Mouse (Mus musculus) kidney, postnatal 0 days (tissue): Measurements from ENCODE around the gene Gnas. TPM values are rescaled to one million over a fixed set of nuclear protein-coding genes. Genes with fewer than 3 reads are reported as not detected.

Source experiments
- ATAC-seq: fragments of 200-750 bp; cut with Nextera tagmentation; replicated peaks from 2 replicates; pipeline ENCODE4 v1.8.0; 2017; ENCODE audit warnings: low read depth, moderate number of reproducible peaks, moderate TSS enrichment, moderate library complexity; ENCODE audit not compliant: low FRiP score
- DNase-seq: peaks from one replicate; pipeline ENCODE4 v3.0.0-alpha.2; 2016; ENCODE audit warnings: low spot score
- H3K27ac ChIP-seq: fragments of 300-500 bp; sonication (generic); 2 replicates; pipeline ENCODE4 v1.5.1; 2014; ENCODE audit warnings: mild to moderate bottlenecking
- H3K27me3 ChIP-seq: fragments of 300-500 bp; sonication (generic); 2 replicates; pipeline ENCODE4 v1.6.1; 2014; ENCODE audit warnings: low read length, mixed read lengths; ENCODE audit not compliant: insufficient read depth
- H3K36me3 ChIP-seq: fragments of 300-500 bp; sonication (generic); 2 replicates; pipeline ENCODE4 v1.6.1; 2014; ENCODE audit warnings: low read length, mixed read lengths; ENCODE audit not compliant: insufficient read depth
- H3K4me1 ChIP-seq: fragments of 300-500 bp; sonication (generic); replicated peaks from 2 replicates; pipeline ENCODE4 v1.6.1; 2014; ENCODE audit warnings: antibody characterized with exemption, low read length, mixed read lengths; ENCODE audit not compliant: insufficient read depth
- H3K4me2 ChIP-seq: fragments of 300-500 bp; sonication (generic); 2 replicates; pipeline ENCODE4 v1.6.1; 2014; ENCODE audit warnings: mild to moderate bottlenecking, low read length, moderate library complexity, mixed read lengths
- H3K4me3 ChIP-seq: fragments of 300-500 bp; sonication (generic); replicated peaks from 2 replicates; pipeline ENCODE4 v1.5.1; 2014; ENCODE audit warnings: low read depth, low read length
- H3K9ac ChIP-seq: fragments of 300-500 bp; sonication (generic); 2 replicates; pipeline ENCODE4 v1.6.1; 2014; ENCODE audit warnings: low read depth, low read length
- H3K9me3 ChIP-seq: fragments of 300-500 bp; sonication (generic); replicated peaks from 2 replicates; pipeline ENCODE4 v1.6.1; 2016; ENCODE audit warnings: low read length, inconsistent platforms, mixed read lengths
- CTCF ChIP-seq: IDR thresholded peaks from 2 replicates; pipeline ENCODE4 v1.5.1; 2016; ENCODE audit warnings: antibody characterized with exemption, low read depth, mild to moderate bottlenecking, moderate library complexity
- WGBS: fragments of 180-500 bp; shearing (Covaris S2); extraction: QIAGEN DNeasy Blood & Tissue Kit; methylation state at CpG from one replicate; pipeline ENCODE4 v1.1.7; 2014; 5-methylcytosine and 5-hydroxymethylcytosine counted together
- polyA plus RNA-seq: library from polyadenylated mRNA; unstranded; fragments of >200 nt; fragmentation: Nextera tagmentation; extraction: Ambion mirVana; gene quantifications from 2 replicates; pipeline ENCODE4 v1.2.1, GENCODE M21; 2015

Gene Gnas
- polyA plus RNA-seq, 1 experiment from 2014 or later = 1,363 TPM

DNA sequence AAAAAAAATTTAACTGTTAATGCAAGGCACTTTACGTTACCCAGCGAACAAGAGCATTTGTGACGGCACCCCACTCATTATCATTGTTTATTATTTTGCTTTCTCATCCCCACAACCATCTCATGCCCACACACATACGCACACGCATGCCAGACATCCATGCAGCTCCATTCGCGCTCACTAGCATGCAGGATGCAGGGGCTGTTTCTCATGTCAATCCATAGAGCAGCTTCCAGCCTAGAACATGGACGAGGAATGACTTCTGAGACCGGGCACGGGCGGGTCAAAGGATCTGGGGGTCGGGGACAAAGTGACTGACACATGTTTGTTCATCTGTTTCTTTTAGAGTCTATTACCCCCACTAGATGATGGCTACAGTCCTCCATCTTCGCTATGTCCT is 53.2 kb downstream of the Gnas start:
- Histone ChIP-seq H3K9me3 (no peaks in the 10 kb centered on the region), H3K4me3 (no peak overlapping the region), H3K27ac (no peak overlapping the region), H3K4me1 (peaks cover 56% of the 10 kb centered on the region), H3K9ac (no peak overlapping the region), H3K4me2 (no peak overlapping the region), H3K36me3 (no peaks in the 10 kb centered on the region), H3K27me3 (no peaks in the 10 kb centered on the region)
- DNase-seq = no peak
- 83% methylated on average over 13 of the region's 13 CpGs for WGBS
- no peak for ATAC-seq
- TF ChIP-seq CTCF = no peak

GRCm38 (mm10) chr2:174339701-174340100 is 55.6 kb downstream of the Gnas start:
- no peak overlapping the region for H3K9ac ChIP-seq
- no peak overlapping the region for H3K4me3 ChIP-seq
- H3K9me3 ChIP-seq = no peaks in the 10 kb centered on the region
- ATAC-seq (0 out of 2 replicates have a peak, but pooled peaks have one; percentile 23), DNase-seq (no peak)
- no peak for TF ChIP-seq CTCF
- H3K4me2 ChIP-seq = no peak overlapping the region
- WGBS = 91% methylated on average over 1 of the region's 1 CpGs
- 0 out of 2 replicates have a peak, but pooled peaks cover 9% of the 10 kb centered on the region for H3K36me3 ChIP-seq
- H3K27me3 ChIP-seq = no peaks in the 10 kb centered on the region
- H3K27ac ChIP-seq = no peak overlapping the region
- H3K4me1 ChIP-seq = peaks cover 54% of the 10 kb centered on the region

GRCm38 (mm10) chr2:174340229-174340892 is 56.2 kb downstream of the Gnas start:
- Histone ChIP-seq H3K4me1 (peaks cover 47% of the 10 kb centered on the region), H3K27ac (peak overlapping the region; percentile 33), H3K27me3 (no peaks in the 10 kb centered on the region), H3K36me3 (peaks cover 16% of the 10 kb centered on the region), H3K4me2 (no peak overlapping the region), H3K4me3 (no peak overlapping the region), H3K9ac (no peak overlapping the region), H3K9me3 (no peaks in the 10 kb centered on the region)
- no peak for TF ChIP-seq CTCF
- 74% methylated on average over 3 of the region's 3 CpGs for WGBS
- DNase-seq = no peak
- ATAC-seq = no peak

GRCm38 (mm10) chr2:174340893-174341580 is 56.9 kb downstream of the Gnas start:
- H3K4me2 ChIP-seq = no peak overlapping the region
- peaks cover 22% of the 10 kb centered on the region for H3K36me3 ChIP-seq
- 60% methylated on average over 4 of the region's 4 CpGs for WGBS
- H3K4me1 ChIP-seq = peaks cover 41% of the 10 kb centered on the region
- TF ChIP-seq CTCF = no peak
- no peak for DNase-seq
- no peak overlapping the region for H3K4me3 ChIP-seq
- no peaks in the 10 kb centered on the region for H3K9me3 ChIP-seq
- H3K27me3 ChIP-seq = no peaks in the 10 kb centered on the region
- peak overlapping the region; percentile 33; the same call in 1 of the 2 replicates for H3K27ac ChIP-seq
- no peak for ATAC-seq
- no peak overlapping the region for H3K9ac ChIP-seq

- Histone ChIP-seq H3K4me3 (no peak overlapping the region), H3K4me1 (peaks cover 34% of the 10 kb centered on the region), H3K9ac (no peak overlapping the region), H3K36me3 (peaks cover 37% of the 10 kb centered on the region), H3K4me2 (peak overlapping the region; percentile 6; the same call in 1 of the 2 replicates), H3K27me3 (no peaks in the 10 kb centered on the region), H3K9me3 (no peaks in the 10 kb centered on the region), H3K27ac (peak overlapping the region; percentile 84)
- DNase-seq = no peak
- no peak for TF ChIP-seq CTCF
- 29% methylated on average over 8 of the region's 8 CpGs for WGBS
- ATAC-seq = no peak
These were observed 58.8 kb downstream of the Gnas start for GRCm38 (mm10) chr2:174342793-174343400.

GRCm38 (mm10) chr2:174343566-174343965 is 59.4 kb downstream of the Gnas start:
- TF ChIP-seq CTCF = no peak
- Histone ChIP-seq H3K4me3 (no peak overlapping the region), H3K4me2 (peak overlapping the region; percentile 16), H3K4me1 (peaks cover 34% of the 10 kb centered on the region), H3K9ac (0 out of 2 replicates have a peak overlapping the region, but pooled peaks have one; percentile 18), H3K27me3 (no peaks in the 10 kb centered on the region), H3K27ac (peak overlapping the region; percentile 84), H3K36me3 (peaks cover 37% of the 10 kb centered on the region), H3K9me3 (no peaks in the 10 kb centered on the region)
- ATAC-seq (no peak), DNase-seq (no peak)
- 4% methylated on average over 1 of the region's 1 CpGs for WGBS
